Mouse (Mus musculus) frontal cortex, postnatal 36 days (tissue): Measurements from ENCODE around the gene Hba-a1.
A peak's percentile ranks its signal among the peaks of the same experiment; 100 is the strongest.
"Not testable (repeated sequence)": the region's sequence is repeated elsewhere in the genome, so short reads cannot be mapped to it uniquely, and the experiment has no call there.

Source experiments
- DNase-seq, 2 experiments: peaks; one replicate each; pipeline ENCODE4 v3.0.0; 2022; ENCODE audit warnings: low spot score in 2 of 2

The Hba-a1 gene

DNA sequence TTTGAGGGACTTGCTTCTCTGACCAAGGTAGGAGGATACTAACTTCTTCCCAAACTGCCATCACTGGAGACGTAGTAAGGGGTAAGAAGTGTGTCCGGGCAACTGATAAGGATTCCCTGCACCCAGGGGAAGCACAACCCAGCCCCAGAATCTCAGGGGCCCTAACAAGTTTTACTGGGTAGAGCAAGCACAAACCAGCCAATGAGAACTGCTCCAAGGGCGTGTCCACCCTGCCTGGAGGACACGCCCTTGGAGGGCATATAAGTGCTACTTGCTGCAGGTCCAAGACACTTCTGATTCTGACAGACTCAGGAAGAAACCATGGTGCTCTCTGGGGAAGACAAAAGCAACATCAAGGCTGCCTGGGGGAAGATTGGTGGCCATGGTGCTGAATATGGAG is 12.9 kb downstream of the Hba-a1 start, which contains the start of gene Hba-a2:
TSS of gene Hba-a2 (plus strand) at position 287 of the 400 bp plus-strand sequence.
- DNase-seq: not testable (repeated sequence)

- not testable (repeated sequence) for DNase-seq
These were observed 14.1 kb downstream of the Hba-a1 start for GRCm38 (mm10) chr11:32297417-32297816.

- no peak for DNase-seq
These were observed 14.7 kb downstream of the Hba-a1 start for GRCm38 (mm10) chr11:32297866-32298531.

- no peak for DNase-seq
These were observed 15.2 kb downstream of the Hba-a1 start for GRCm38 (mm10) chr11:32298532-32298918.

- peak; percentile 58 to 67 for DNase-seq
These were observed 16.6 kb downstream of the Hba-a1 start, which contains the start of gene Hbq1a for GRCm38 (mm10) chr11:32299865-32300264. Hbq1a (plus strand) TSS chr11:32300069.

- DNase-seq: no peak
These were observed 17.3 kb downstream of the Hba-a1 start for GRCm38 (mm10) chr11:32300279-32301267.

- no peak for DNase-seq
These were observed 18.2 kb downstream of the Hba-a1 start for GRCm38 (mm10) chr11:32301506-32301905.

GRCm38 (mm10) chr11:32302824-32303419 is 19.6 kb downstream of the Hba-a1 start:
- peak; percentile 36 to 59 for DNase-seq

DNA sequence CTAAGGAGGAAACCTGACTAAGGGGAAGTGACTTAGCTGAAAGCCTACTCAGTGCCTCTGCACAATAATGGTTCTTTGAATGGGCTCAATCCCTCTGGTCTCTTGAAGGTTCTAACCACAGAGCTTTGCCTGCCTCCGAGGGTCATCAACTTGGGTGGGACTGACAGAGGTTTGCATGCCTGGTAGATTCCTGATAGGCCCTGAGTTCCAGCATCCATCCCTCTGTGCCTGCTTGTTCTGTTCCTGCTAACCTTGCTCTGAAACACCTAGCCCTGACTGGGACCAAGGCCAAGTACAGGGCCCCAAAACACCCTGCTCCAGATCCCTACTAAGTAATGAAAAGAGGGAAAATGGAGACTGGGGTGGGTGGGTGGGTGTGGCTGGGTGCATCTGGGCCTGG is 20.1 kb downstream of the Hba-a1 start:
- DNase-seq: no peak

DNA sequence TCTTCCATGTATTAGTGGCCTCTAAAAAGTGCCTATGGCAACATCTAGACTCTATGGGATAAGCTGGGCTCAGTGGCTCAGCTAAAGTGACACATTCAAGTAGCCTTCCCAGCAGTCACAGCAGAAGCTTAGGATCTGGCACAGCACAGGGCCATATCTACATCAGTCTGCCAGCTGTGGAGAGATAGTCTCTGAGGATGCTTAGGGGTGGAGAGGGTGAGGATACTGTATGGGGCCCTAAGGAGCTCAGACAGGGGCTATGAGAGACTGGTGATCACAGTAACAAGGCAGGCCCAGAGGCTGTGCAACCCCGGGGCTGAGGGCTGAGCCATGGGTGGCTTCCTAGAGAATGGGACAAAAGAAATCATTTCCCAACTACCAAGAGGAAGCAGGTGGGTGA is 23.7 kb downstream of the Hba-a1 start:
- no peak for DNase-seq

DNA sequence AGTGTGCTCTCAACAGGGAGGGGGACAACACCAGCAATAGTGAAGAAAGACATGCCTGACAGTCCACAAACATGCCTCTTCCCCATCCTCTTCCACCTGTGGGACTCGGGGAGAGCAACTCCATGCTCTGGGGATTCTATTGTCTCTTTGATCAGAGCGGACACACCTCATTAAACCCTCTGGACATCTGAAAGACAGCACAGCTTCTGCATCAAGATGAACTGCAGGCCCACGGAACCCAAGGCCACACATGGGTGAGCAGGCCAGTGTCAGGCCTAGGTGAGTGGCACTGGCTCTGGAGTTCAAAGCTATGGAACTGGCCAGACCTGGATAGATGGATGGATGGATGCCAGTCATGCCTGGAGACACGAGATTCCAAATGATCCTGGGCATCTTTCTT is 26.1 kb downstream of the Hba-a1 start:
- no peak for DNase-seq

- no peak for DNase-seq
These were observed 26.6 kb downstream of the Hba-a1 start for GRCm38 (mm10) chr11:32309928-32310327.

GRCm38 (mm10) chr11:32316009-32316408 is 32.7 kb downstream of the Hba-a1 start:
- no peak for DNase-seq

GRCm38 (mm10) chr11:32320507-32321195 is 37.3 kb downstream of the Hba-a1 start:
- DNase-seq: no peak

- peak; percentile 54 to 76 for DNase-seq
These were observed 37.9 kb downstream of the Hba-a1 start for GRCm38 (mm10) chr11:32321196-32321565.

DNA sequence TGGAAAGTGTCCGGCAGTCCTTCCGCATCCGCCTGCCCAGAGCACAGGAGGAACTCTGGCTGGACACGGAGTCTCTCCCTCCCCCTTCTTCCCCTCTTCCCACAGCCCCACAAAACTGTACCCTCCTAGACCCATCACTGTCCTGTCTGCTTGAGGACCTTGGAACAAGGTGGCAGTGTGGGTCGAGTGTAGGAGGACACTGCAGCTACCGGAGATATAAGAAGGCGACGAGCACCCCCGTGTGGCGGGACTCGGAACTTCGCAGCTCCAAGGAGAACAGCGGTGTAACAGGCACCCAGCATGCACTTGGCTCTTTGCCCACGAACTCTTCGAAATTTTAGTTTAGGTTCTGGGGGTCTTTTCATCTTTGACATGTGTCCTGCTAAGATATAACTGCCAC is 41.3 kb downstream of the Hba-a1 start:
- DNase-seq: peak; percentile 84 to 91

- no peak for DNase-seq
These were observed 47.8 kb downstream of the Hba-a1 start for GRCm38 (mm10) chr11:32331075-32331474.

DNA sequence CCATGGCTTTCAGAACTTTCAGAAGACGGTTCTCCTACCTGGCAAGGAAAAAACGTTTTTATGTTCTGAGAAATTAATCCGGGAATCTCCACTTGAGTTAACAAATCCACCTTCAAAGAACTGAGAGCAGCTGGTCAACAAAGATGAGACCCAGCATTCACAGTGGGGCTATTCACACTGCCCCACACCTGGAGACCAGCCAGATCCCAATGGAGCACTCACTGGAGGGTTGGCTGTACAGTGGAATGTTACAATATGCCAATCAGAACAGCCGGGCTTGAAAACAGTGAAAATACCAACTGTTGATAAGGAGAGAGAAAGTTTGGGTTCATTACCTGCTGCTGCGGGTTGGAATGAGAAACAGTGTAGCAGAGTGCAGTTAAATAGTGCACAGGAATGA is 48.5 kb downstream of the Hba-a1 start:
- no peak for DNase-seq

DNA sequence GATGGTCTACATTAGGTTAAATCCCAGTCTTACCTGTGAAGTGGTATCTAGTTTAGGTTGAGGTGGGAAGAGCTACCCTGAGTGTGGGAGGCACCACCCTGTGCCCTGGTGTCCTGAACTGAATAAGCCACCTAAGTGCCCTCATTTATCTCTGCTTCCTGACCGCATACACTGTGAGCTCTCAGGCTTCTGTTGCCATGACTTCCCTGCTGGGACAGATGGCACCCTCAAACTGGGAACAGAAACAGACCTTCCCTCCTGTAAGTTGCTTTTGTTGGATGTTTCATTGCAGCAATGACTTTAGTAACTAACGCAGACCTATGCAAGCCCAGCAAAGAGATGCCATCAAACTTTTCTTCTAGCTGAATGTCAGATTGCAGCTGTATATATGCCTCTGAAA is 49.9 kb downstream of the Hba-a1 start:
- no peak for DNase-seq
